Mouse (Mus musculus) T-helper 17 cell (primary cell): Measurements from ENCODE around the gene Rnf207.

Experiments used
- in situ Hi-C, 2 experiments: fragments of 300-600 bp; cut with MboI, MseI; formaldehyde crosslinking; loops; 1 replicate in 1 of 2; 2 replicates in 1 of 2; pipeline ENCODE4 v1.15.1; 2025; ENCODE audit warnings: high pct_unique_total_duplicates in 2 of 2

Rnf207 gene

GRCm38 (mm10) chr4:152318517-152319234 lies at the start of gene Rnf207:
TSS of gene Rnf207 (minus strand) at chr4:152318993.
- in situ Hi-C loops, result loop anchor here in 1 of 2 experiments (10.0 kb wide), 1 partner anchor 1646 kb away; no protein-coding TSS in a partner anchor

GRCm38 (mm10) chr4:152365228-152365627 lies 46.4 kb upstream of the Rnf207 start:
- in situ Hi-C loops, result no loop called here

GRCm38 (mm10) chr4:152362180-152362579 lies 43.4 kb upstream of the Rnf207 start:
- in situ Hi-C loops, result no loop called here

GRCm38 (mm10) chr4:152360855-152361254 lies 42.1 kb upstream of the Rnf207 start:
- in situ Hi-C loops, result no loop called here

- in situ Hi-C loops, result no loop called here
These were observed 40.9 kb upstream of the Rnf207 start for GRCm38 (mm10) chr4:152359700-152360099.

GRCm38 (mm10) chr4:152355672-152356071 lies 36.9 kb upstream of the Rnf207 start:
- in situ Hi-C loops, result no loop called here

- in situ Hi-C loops, result no loop called here
These were observed 35.3 kb upstream of the Rnf207 start for GRCm38 (mm10) chr4:152353886-152354637.

GRCm38 (mm10) chr4:152351422-152352305 lies 32.9 kb upstream of the Rnf207 start:
- in situ Hi-C loops, result no loop called here

- in situ Hi-C loops, result no loop called here
These were observed 32.1 kb upstream of the Rnf207 start for GRCm38 (mm10) chr4:152350722-152351421.

GRCm38 (mm10) chr4:152349837-152350381 lies 31.1 kb upstream of the Rnf207 start:
- in situ Hi-C loops, result loop anchor here in 1 of 2 experiments (10.0 kb wide), 1 partner anchor 1945 kb away; no protein-coding TSS in a partner anchor

GRCm38 (mm10) chr4:152345120-152345889 lies 26.5 kb upstream of the Rnf207 start:
- in situ Hi-C loops, result loop anchor here in 1 of 2 experiments (10.0 kb wide), 1 partner anchor 1941 kb away; no protein-coding TSS in a partner anchor

- in situ Hi-C loops, result loop anchor here in 1 of 2 experiments (10.0 kb wide), 1 partner anchor 1940 kb away; no protein-coding TSS in a partner anchor
These were observed 25.9 kb upstream of the Rnf207 start for GRCm38 (mm10) chr4:152344651-152345050.

- in situ Hi-C loops, result loop anchor here in 1 of 2 experiments (10.0 kb wide), 1 partner anchor 1938 kb away; no protein-coding TSS in a partner anchor
These were observed 24.5 kb upstream of the Rnf207 start for GRCm38 (mm10) chr4:152343296-152343695.

- in situ Hi-C loops, result loop anchor here in 1 of 2 experiments (10.0 kb wide), 1 partner anchor 1936 kb away; no protein-coding TSS in a partner anchor
These were observed 21.9 kb upstream of the Rnf207 start for GRCm38 (mm10) chr4:152340584-152341284.

- in situ Hi-C loops, result no loop called here
These were observed 20.5 kb upstream of the Rnf207 start for GRCm38 (mm10) chr4:152339293-152339790.

GRCm38 (mm10) chr4:152338419-152339292 lies 19.9 kb upstream of the Rnf207 start, which contains the start of gene Chd5:
TSS of gene Chd5 (plus strand) at chr4:152338651.
- in situ Hi-C loops, result no loop called here

- in situ Hi-C loops, result no loop called here
These were observed 19.0 kb upstream of the Rnf207 start for GRCm38 (mm10) chr4:152337772-152338171.

- in situ Hi-C loops, result loop anchor here in 1 of 2 experiments (5.0 kb wide), 1 partner anchor 99 kb away; no protein-coding TSS in a partner anchor
These were observed 14.8 kb upstream of the Rnf207 start for GRCm38 (mm10) chr4:152333587-152333986.
